In the genomic region with DNA sequence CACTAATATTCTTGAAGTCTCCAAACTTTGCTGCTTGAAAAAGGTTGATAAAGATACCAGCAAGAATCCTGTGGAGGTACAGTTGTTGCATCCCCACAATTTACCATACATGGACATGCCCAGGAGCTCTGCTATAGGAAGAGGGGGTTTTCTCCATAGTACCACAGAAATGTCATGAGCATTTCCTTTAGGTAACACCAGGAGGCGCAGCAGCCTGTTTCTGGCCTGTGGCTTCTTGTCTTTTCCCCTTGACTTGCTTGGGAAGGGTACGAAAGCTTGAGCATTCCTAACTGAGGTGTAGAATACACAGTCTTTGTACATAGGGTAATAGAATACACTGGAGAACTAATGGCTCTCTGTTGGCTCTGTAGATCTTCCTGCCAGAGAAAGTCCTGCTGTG, we compare ENCODE assay signal across 8 mouse cellular contexts.
DNase-seq lines count a peak whose midpoint lies in the region; ATAC-seq and TF ChIP-seq lines count a peak whose summit lies in the region.

No protein-coding gene starts in this region.

- DNase-seq in embryo, embryonic 10.5 days (ENCODE audit: low spot score), result peak; percentile 40
- no peak for DNase-seq in embryo, embryonic 11 days
- DNase-seq in liver, adult 2 months (ENCODE audit: extremely low read depth, low read depth, low spot score), result no peak
- DNase-seq in liver, embryonic 11.5 days (ENCODE audit: low spot score), result no peak
- DNase-seq in Patski (ENCODE audit: low read depth, low spot score), result no peak
- peak; percentile 55 for DNase-seq in naive thymus-derived CD4-positive, alpha-beta T cell, adult 2 months (ENCODE audit: low read depth)
- no peak for DNase-seq in c-Kit-positive CD71-positive TER-119-positive erythroid progenitor cells, embryonic 14.5 days (ENCODE audit: low spot score)

- no peaks in the 10 kb centered on the region for H3K79me2 ChIP-seq in liver, adult 2 months (ENCODE audit: control insufficient read depth, insufficient read depth, low read length)

- H3K4me1 ChIP-seq in liver, adult 2 months (ENCODE audit: control insufficient read depth, insufficient read depth, low read length), result no peaks in the 10 kb centered on the region
- no peaks in the 10 kb centered on the region for H3K4me1 ChIP-seq in liver, embryonic 11.5 days (replicated peaks; ENCODE audit: control insufficient read depth, insufficient read depth, low read length)

- peak; percentile 7; the same call in 1 of the 2 replicates for TF ChIP-seq CTCF in liver, adult 2 months (IDR thresholded peaks at IDR 0.05; ENCODE audit: low read depth, low read length)
- peak; percentile 56 for TF ChIP-seq CTCF in Patski (IDR thresholded peaks at IDR 0.05)

- no peaks in the 10 kb centered on the region for H3K9me3 ChIP-seq in liver, embryonic 11.5 days (ENCODE audit: control insufficient read depth, low read length)

- no peak overlapping the region for H3K27ac ChIP-seq in liver, adult 2 months (replicated peaks; ENCODE audit: insufficient read depth, low read depth, low read length)
- no peak overlapping the region for H3K27ac ChIP-seq in liver, embryonic 11.5 days (ENCODE audit: low read depth, low read length)

- H3K4me3 ChIP-seq in liver, adult 2 months (ENCODE audit: insufficient read depth, low read depth, low read length), result no peak overlapping the region
- H3K4me3 ChIP-seq in liver, embryonic 11.5 days (ENCODE audit: low read depth, low read length), result no peak overlapping the region

- no peaks in the 10 kb centered on the region for H3K27me3 ChIP-seq in liver, adult 2 months (ENCODE audit: control insufficient read depth, insufficient read depth, low read length)
- peaks cover 30% of the 10 kb centered on the region for H3K27me3 ChIP-seq in liver, embryonic 11.5 days (replicated peaks; ENCODE audit: control insufficient read depth, insufficient read depth, low read length)
- no peaks in the 10 kb centered on the region for H3K27me3 ChIP-seq in Patski

- in situ Hi-C loops in Patski (cut with MboI; ENCODE audit: low pct_unique_long_range_greater_than_20kb), result no loop called here

- POLR2A ChIA-PET in Patski (lab: Charles Lee), result no interaction called here

- H3K4me2 ChIP-seq in liver, embryonic 11.5 days, result no peak overlapping the region

- ATAC-seq in liver, embryonic 11.5 days (replicated peaks; ENCODE audit: low FRiP score), result no peak
- no peak for ATAC-seq in Patski
- ATAC-seq in inflammation-experienced regulatory T-cells, adult 6 months, result no peak

- TF ChIP-seq POLR2A in liver, adult 2 months (IDR thresholded peaks at IDR 0.05; ENCODE audit: extremely low read depth, insufficient read depth, low read length), result no peak

- WGBS in liver, adult 2 months, result 61% methylated on average over 2 of the region's 2 CpGs
- WGBS in liver, embryonic 11.5 days, result 42% methylated on average over 2 of the region's 2 CpGs

- CTCF ChIA-PET in Patski (lab: Charles Lee), result interaction anchor here (0.7 to 1.5 kb wide), 5 partner anchors 46 to 85 kb away, joined by 3 to 8 read pairs (median 3); no protein-coding TSS in a partner anchor

- no peaks in the 10 kb centered on the region for H3K36me3 ChIP-seq in liver, adult 2 months (ENCODE audit: control insufficient read depth, insufficient read depth, low read length)
- H3K36me3 ChIP-seq in liver, embryonic 11.5 days (ENCODE audit: control insufficient read depth, insufficient read depth, low read length), result no peaks in the 10 kb centered on the region

- H3K9ac ChIP-seq in liver, adult 2 months (ENCODE audit: low read depth, low read length), result no peak overlapping the region
- H3K9ac ChIP-seq in liver, embryonic 11.5 days (ENCODE audit: low read depth, low read length), result no peak overlapping the region

Comparison
In these comparisons a context has a peak if more than half of its experiments do, and no peak if none do; other contexts are left out.
1. DNase-seq: peak in embryo, embryonic 10.5 days (single experiment) and naive thymus-derived CD4-positive, alpha-beta T cell, adult 2 months (single experiment); none in embryo, embryonic 11 days (single experiment), liver, adult 2 months (single experiment), liver, embryonic 11.5 days (single experiment), Patski (single experiment) and c-Kit-positive CD71-positive TER-119-positive erythroid progenitor cells, embryonic 14.5 days (single experiment).